Mouse (Mus musculus) C2C12 (cell line): Measurements from ENCODE around the gene Erf. TPM values are rescaled to one million over a fixed set of nuclear protein-coding genes. Genes with fewer than 3 reads are reported as not detected.

Experiments
- H3K27me3 ChIP-seq: one replicate; pipeline ENCODE4 v1.6.1; 2011; ENCODE audit not compliant: control insufficient read depth, insufficient read depth, insufficient read length
- H3K36me3 ChIP-seq: one replicate; pipeline ENCODE4 v1.6.1; 2011; ENCODE audit not compliant: control insufficient read depth, insufficient read depth
- H3K4me3 ChIP-seq: one replicate; pipeline ENCODE4 v1.5.1; 2011; ENCODE audit warnings: mild to moderate bottlenecking, control low read depth; ENCODE audit not compliant: poor library complexity, insufficient read depth, severe bottlenecking
- H3K79me2 ChIP-seq: one replicate; pipeline ENCODE4 v1.6.1; 2011; ENCODE audit not compliant: control insufficient read depth, insufficient read depth
- H3K79me3 ChIP-seq: one replicate; pipeline ENCODE4 v1.6.1; 2011; ENCODE audit warnings: low read depth, control low read depth
- H3ac ChIP-seq: one replicate; pipeline ENCODE3; 2011; ENCODE audit warnings: low read depth; ENCODE audit not compliant: control insufficient read depth, insufficient read length
- CEBPB ChIP-seq: IDR thresholded peaks from one replicate; pipeline ENCODE4 v1.6.1; 2011; ENCODE audit warnings: low read depth, mild to moderate bottlenecking, control low read depth, moderate library complexity
- CTCF ChIP-seq: IDR thresholded peaks from one replicate; pipeline ENCODE4 v1.5.1; 2011; ENCODE audit not compliant: control insufficient read depth, insufficient read depth, insufficient read length
- FOSL1 ChIP-seq: IDR thresholded peaks from one replicate; pipeline ENCODE4 v1.8.0; 2011; ENCODE audit warnings: mild to moderate bottlenecking, low read length; ENCODE audit not compliant: poor library complexity, insufficient read depth, severe bottlenecking
- MAX ChIP-seq: IDR thresholded peaks from one replicate; pipeline ENCODE4 v1.6.1; 2011; ENCODE audit warnings: mild to moderate bottlenecking, control low read depth
- MYOD1 ChIP-seq: IDR thresholded peaks from one replicate; pipeline ENCODE4 v1.6.1; 2011; ENCODE audit warnings: low read depth; ENCODE audit not compliant: control insufficient read depth, insufficient read length
- MYOG ChIP-seq: IDR thresholded peaks from one replicate; pipeline ENCODE4 v1.6.1; 2011; ENCODE audit not compliant: control insufficient read depth, insufficient read length; ENCODE audit errors: extremely low read depth
- USF1 ChIP-seq: IDR thresholded peaks from one replicate; pipeline ENCODE4 v1.6.1; 2011; ENCODE audit warnings: low read depth, mild to moderate bottlenecking, control low read depth, moderate library complexity
- polyA plus RNA-seq: library from polyadenylated mRNA; unstranded; fragments of >200 nt; fragmentation: generic; extraction: Trizol; gene quantifications from one replicate; pipeline ENCODE4 v1.2.1, GENCODE M21; 2012; ENCODE audit warnings: missing spikeins

The Erf gene
- polyA plus RNA-seq, 1 experiment = 61.8 TPM

GRCm38 (mm10) chr7:25243361-25243760 is 7.2 kb downstream of the Erf start:
- peaks cover 32% of the 10 kb centered on the region for H3K36me3 ChIP-seq
- H3K79me3 ChIP-seq = peaks cover 35% of the 10 kb centered on the region
- TF ChIP-seq MYOD1 (no peak), CTCF (no peak), USF1 (no peak), MAX (no peak), CEBPB (no peak), FOSL1 (no peak), MYOG (no peak)
- no peak overlapping the region for H3K4me3 ChIP-seq
- H3ac ChIP-seq = no peak overlapping the region
- no peaks in the 10 kb centered on the region for H3K27me3 ChIP-seq
- peaks cover 50% of the 10 kb centered on the region for H3K79me2 ChIP-seq

DNA sequence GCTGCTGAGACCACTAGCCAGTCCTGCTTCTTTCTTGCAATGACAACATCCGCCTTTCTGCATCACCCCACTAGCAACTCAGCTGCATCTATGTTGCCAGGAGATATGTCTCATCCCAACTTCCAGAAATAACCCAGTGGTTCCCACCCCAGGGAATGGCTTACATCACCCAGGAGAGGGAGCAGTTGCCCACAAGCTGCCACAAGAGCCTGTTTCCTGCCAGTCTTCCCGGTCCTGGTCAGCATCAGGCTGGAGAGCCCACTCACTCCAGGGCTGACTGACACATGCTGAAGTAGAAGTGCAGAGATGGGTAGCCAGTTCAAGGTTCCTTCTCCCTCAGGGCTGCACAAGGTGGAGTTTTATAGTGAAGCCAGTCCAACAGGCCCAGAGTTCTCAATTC is 9.5 kb downstream of the Erf start:
- Histone ChIP-seq H3K4me3 (no peak overlapping the region), H3K79me3 (peaks cover 24% of the 10 kb centered on the region), H3K36me3 (peaks cover 28% of the 10 kb centered on the region), H3ac (no peak overlapping the region), H3K27me3 (no peaks in the 10 kb centered on the region), H3K79me2 (peaks cover 40% of the 10 kb centered on the region)
- TF ChIP-seq CEBPB (no peak), CTCF (peak; percentile 75)

GRCm38 (mm10) chr7:25240631-25241030 is 9.9 kb downstream of the Erf start:
- Histone ChIP-seq H3ac (no peak overlapping the region), H3K27me3 (no peaks in the 10 kb centered on the region), H3K79me3 (peaks cover 24% of the 10 kb centered on the region), H3K36me3 (peaks cover 24% of the 10 kb centered on the region), H3K79me2 (peaks cover 40% of the 10 kb centered on the region), H3K4me3 (no peak overlapping the region)
- TF ChIP-seq CEBPB (no peak), CTCF (no peak), FOSL1 (no peak), MYOG (no peak), USF1 (no peak), MAX (no peak), MYOD1 (no peak)

DNA sequence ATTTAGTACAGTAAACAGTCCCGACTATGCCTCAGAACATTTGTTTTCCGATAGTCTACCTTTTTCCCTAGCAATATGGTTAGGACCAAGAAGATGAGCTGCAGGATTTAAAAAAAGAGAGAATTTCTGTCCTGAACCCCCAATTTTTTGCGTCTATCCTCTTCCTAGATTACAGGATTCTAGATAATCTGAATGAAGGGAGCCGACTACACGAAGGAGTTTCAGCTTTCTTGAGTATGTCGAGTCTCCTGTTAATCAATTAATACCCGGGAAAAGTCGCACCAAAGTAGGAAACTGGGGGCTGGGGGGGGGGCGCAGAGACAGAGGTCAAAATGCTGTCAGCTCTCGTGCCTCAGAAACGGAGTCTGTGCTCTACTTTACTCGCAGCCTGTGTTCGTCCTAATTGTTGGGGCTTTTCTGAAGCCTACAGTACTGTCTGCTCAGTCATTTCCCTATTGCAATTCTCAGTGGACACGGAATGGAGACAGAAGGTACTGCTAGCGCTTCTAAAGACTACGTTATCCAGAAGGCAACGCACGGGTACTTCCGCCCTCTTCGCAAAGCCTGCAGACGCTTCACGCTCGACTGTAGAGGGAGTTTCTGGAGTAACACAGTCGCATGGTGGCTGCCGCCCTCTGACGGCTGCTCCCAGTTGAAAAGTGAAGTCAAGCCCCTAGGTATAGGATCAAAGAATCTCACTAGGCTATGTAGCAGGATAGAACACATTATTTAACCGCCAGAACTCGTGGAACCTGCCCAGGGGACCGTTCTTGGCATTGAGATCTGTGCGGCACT is 11.5 kb downstream of the Erf start:
- H3K79me3 ChIP-seq = peaks cover 19% of the 10 kb centered on the region
- H3ac ChIP-seq = peak overlapping the region; percentile 54
- H3K79me2 ChIP-seq = peaks cover 43% of the 10 kb centered on the region
- no peaks in the 10 kb centered on the region for H3K27me3 ChIP-seq
- H3K36me3 ChIP-seq = peaks cover 18% of the 10 kb centered on the region
- TF ChIP-seq CEBPB (no peak), CTCF (peak; percentile 10), MAX (no peak), FOSL1 (no peak)
- no peak overlapping the region for H3K4me3 ChIP-seq

GRCm38 (mm10) chr7:25238015-25238706 is 12.4 kb downstream of the Erf start:
- H3K79me2 ChIP-seq = peaks cover 46% of the 10 kb centered on the region
- peaks cover 20% of the 10 kb centered on the region for H3K79me3 ChIP-seq
- TF ChIP-seq MYOD1 (no peak), MAX (peak; percentile 16), CEBPB (peak; percentile 62)
- no peaks in the 10 kb centered on the region for H3K27me3 ChIP-seq
- peak overlapping the region; percentile 36 for H3ac ChIP-seq
- no peak overlapping the region for H3K4me3 ChIP-seq
- H3K36me3 ChIP-seq = peaks cover 27% of the 10 kb centered on the region
